Mouse (Mus musculus) hindbrain, embryonic 10.5 days (tissue): ENCODE measurements at regions not wholly inside any gene's neighbourhood (a gene's known extent, or its start where the extent isn't known, plus 50 kb on each side); places are given as distances from the start of the nearest gene placed in this dataset.
"Not testable (repeated sequence)": the region's sequence is repeated elsewhere in the genome, so short reads cannot be mapped to it uniquely, and the experiment has no call there.

Source experiments
- DNase-seq: peaks from one replicate; pipeline ENCODE4 v3.0.0-alpha.2; 2017; ENCODE audit warnings: low spot score
- H3K27ac ChIP-seq: fragments of 300-500 bp; sonication (generic); 2 replicates; pipeline ENCODE4 v1.5.1; 2016; ENCODE audit warnings: mild to moderate bottlenecking, moderate library complexity
- H3K27me3 ChIP-seq: fragments of 300-500 bp; sonication (generic); 2 replicates; pipeline ENCODE4 v1.6.1; 2016; ENCODE audit warnings: mild to moderate bottlenecking; ENCODE audit not compliant: poor library complexity, insufficient read depth, severe bottlenecking
- H3K36me3 ChIP-seq: fragments of 300-500 bp; sonication (generic); 2 replicates; pipeline ENCODE4 v1.6.1; 2016; ENCODE audit warnings: mild to moderate bottlenecking, moderate library complexity
- H3K4me1 ChIP-seq: fragments of 300-500 bp; sonication (generic); replicated peaks from 2 replicates; pipeline ENCODE4 v1.6.1; 2016; ENCODE audit warnings: mild to moderate bottlenecking
- H3K4me3 ChIP-seq: fragments of 300-500 bp; sonication (generic); 2 replicates; pipeline ENCODE4 v1.5.1; 2016; ENCODE audit warnings: mild to moderate bottlenecking, moderate library complexity
- H3K9me3 ChIP-seq: fragments of 300-500 bp; sonication (generic); 2 replicates; pipeline ENCODE4 v1.6.1; 2016; ENCODE audit warnings: mild to moderate bottlenecking, moderate library complexity
- WGBS: fragments of 180-500 bp; shearing (Covaris S2); methylation state at CpG from one replicate; pipeline ENCODE4 v1.1.7; 2016; 5-methylcytosine and 5-hydroxymethylcytosine counted together

GRCm38 (mm10) chr4:4465169-4465714 lies 327.9 kb downstream of the Impad1 start:
- no peak for DNase-seq
- no peak overlapping the region for H3K4me3 ChIP-seq
- H3K27me3 ChIP-seq = no peaks in the 10 kb centered on the region
- no peaks in the 10 kb centered on the region for H3K9me3 ChIP-seq
- H3K27ac ChIP-seq = no peak overlapping the region
- H3K36me3 ChIP-seq = no peaks in the 10 kb centered on the region
- WGBS = 51% methylated on average over 4 of the region's 4 CpGs
- no peaks in the 10 kb centered on the region for H3K4me1 ChIP-seq

- H3K9me3 ChIP-seq = no peaks in the 10 kb centered on the region
- H3K4me3 ChIP-seq = no peak overlapping the region
- WGBS = 75% methylated on average over 4 of the region's 4 CpGs
- no peak overlapping the region for H3K27ac ChIP-seq
- no peak for DNase-seq
- no peaks in the 10 kb centered on the region for H3K36me3 ChIP-seq
- no peaks in the 10 kb centered on the region for H3K4me1 ChIP-seq
- no peaks in the 10 kb centered on the region for H3K27me3 ChIP-seq
Observed at GRCm38 (mm10) chr4:4464130-4464700, 328.9 kb downstream of the Impad1 start.

GRCm38 (mm10) chr4:4459258-4459657 lies 333.9 kb downstream of the Impad1 start:
- Histone ChIP-seq H3K27ac (no peak overlapping the region), H3K27me3 (no peaks in the 10 kb centered on the region), H3K4me1 (no peaks in the 10 kb centered on the region), H3K36me3 (no peaks in the 10 kb centered on the region), H3K4me3 (no peak overlapping the region), H3K9me3 (no peaks in the 10 kb centered on the region)
- WGBS = 91% methylated on average over 9 of the region's 9 CpGs
- no peak for DNase-seq

- Histone ChIP-seq H3K4me3 (no peak overlapping the region), H3K36me3 (no peaks in the 10 kb centered on the region), H3K9me3 (no peaks in the 10 kb centered on the region), H3K27ac (no peak overlapping the region), H3K4me1 (no peaks in the 10 kb centered on the region), H3K27me3 (no peaks in the 10 kb centered on the region)
- no peak for DNase-seq
- WGBS = 91% methylated on average over 1 of the region's 1 CpGs
Observed at GRCm38 (mm10) chr4:4450104-4450503, 343.1 kb downstream of the Impad1 start.

- 89% methylated on average over 2 of the region's 2 CpGs for WGBS
Observed at GRCm38 (mm10) chr4:4442650-4443049, 350.5 kb downstream of the Impad1 start.

GRCm38 (mm10) chr4:4437559-4437958 lies 355.6 kb downstream of the Impad1 start:
- no peaks in the 10 kb centered on the region for H3K36me3 ChIP-seq
- DNase-seq = no peak
- H3K9me3 ChIP-seq = no peaks in the 10 kb centered on the region
- H3K4me1 ChIP-seq = no peaks in the 10 kb centered on the region
- no peak overlapping the region for H3K4me3 ChIP-seq
- 81% methylated on average over 1 of the region's 1 CpGs for WGBS
- no peaks in the 10 kb centered on the region for H3K27me3 ChIP-seq
- no peak overlapping the region for H3K27ac ChIP-seq

More at GRCm38 (mm10) chr4:4442650-4443049, 350.5 kb downstream of the Impad1 start:
- H3K36me3 ChIP-seq = no peaks in the 10 kb centered on the region
- H3K27ac ChIP-seq = no peak overlapping the region
- H3K9me3 ChIP-seq = no peaks in the 10 kb centered on the region
- H3K4me1 ChIP-seq = no peaks in the 10 kb centered on the region
- H3K27me3 ChIP-seq = no peaks in the 10 kb centered on the region
- no peak overlapping the region for H3K4me3 ChIP-seq
- DNase-seq = no peak

- 39% methylated on average over 7 of the region's 7 CpGs for WGBS
- not testable (repeated sequence) for H3K4me3 ChIP-seq, H3K36me3 ChIP-seq, DNase-seq, H3K27ac ChIP-seq, H3K4me1 ChIP-seq, H3K27me3 ChIP-seq, H3K9me3 ChIP-seq
Observed at GRCm38 (mm10) chr4:4424526-4424925, 347.2 kb upstream of the Sdr16c6 start.

GRCm38 (mm10) chr4:4403812-4404211 lies 326.5 kb upstream of the Sdr16c6 start:
- no peak overlapping the region for H3K27ac ChIP-seq
- H3K4me1 ChIP-seq = no peaks in the 10 kb centered on the region
- WGBS = 80% methylated on average over 2 of the region's 2 CpGs
- H3K4me3 ChIP-seq = no peak overlapping the region
- DNase-seq = no peak
- no peaks in the 10 kb centered on the region for H3K9me3 ChIP-seq
- no peaks in the 10 kb centered on the region for H3K36me3 ChIP-seq
- H3K27me3 ChIP-seq = no peaks in the 10 kb centered on the region

- Histone ChIP-seq H3K4me1 (no peaks in the 10 kb centered on the region), H3K9me3 (no peaks in the 10 kb centered on the region), H3K27me3 (no peaks in the 10 kb centered on the region), H3K4me3 (no peak overlapping the region), H3K36me3 (no peaks in the 10 kb centered on the region), H3K27ac (no peak overlapping the region)
- 87% methylated on average over 4 of the region's 4 CpGs for WGBS
- no peak for DNase-seq
Observed at GRCm38 (mm10) chr4:4397410-4397809, 320.1 kb upstream of the Sdr16c6 start.

GRCm38 (mm10) chr4:4380024-4380590 lies 302.8 kb upstream of the Sdr16c6 start:
- H3K9me3 ChIP-seq = no peaks in the 10 kb centered on the region
- no peaks in the 10 kb centered on the region for H3K36me3 ChIP-seq
- 88% methylated on average over 3 of the region's 3 CpGs for WGBS
- H3K4me1 ChIP-seq = no peaks in the 10 kb centered on the region
- no peaks in the 10 kb centered on the region for H3K27me3 ChIP-seq
- no peak overlapping the region for H3K4me3 ChIP-seq
- no peak for DNase-seq
- no peak overlapping the region for H3K27ac ChIP-seq

- Histone ChIP-seq H3K9me3 (no peaks in the 10 kb centered on the region), H3K36me3 (no peaks in the 10 kb centered on the region), H3K27ac (no peak overlapping the region), H3K27me3 (no peaks in the 10 kb centered on the region), H3K4me1 (no peaks in the 10 kb centered on the region), H3K4me3 (no peak overlapping the region)
- WGBS = 74% methylated on average over 2 of the region's 2 CpGs
- DNase-seq = no peak
Observed at GRCm38 (mm10) chr4:4335216-4335615, 257.9 kb upstream of the Sdr16c6 start.

- H3K4me1 ChIP-seq = no peaks in the 10 kb centered on the region
- 87% methylated on average over 4 of the region's 4 CpGs for WGBS
- no peaks in the 10 kb centered on the region for H3K27me3 ChIP-seq
- no peak overlapping the region for H3K27ac ChIP-seq
- DNase-seq = no peak
- H3K9me3 ChIP-seq = no peaks in the 10 kb centered on the region
- H3K4me3 ChIP-seq = no peak overlapping the region
- H3K36me3 ChIP-seq = no peaks in the 10 kb centered on the region
Observed at GRCm38 (mm10) chr4:4333472-4334123, 256.3 kb upstream of the Sdr16c6 start.

GRCm38 (mm10) chr4:4331105-4331504 lies 253.8 kb upstream of the Sdr16c6 start:
- H3K4me1 ChIP-seq = no peaks in the 10 kb centered on the region
- no peaks in the 10 kb centered on the region for H3K9me3 ChIP-seq
- no peak overlapping the region for H3K4me3 ChIP-seq
- DNase-seq = no peak
- no peak overlapping the region for H3K27ac ChIP-seq
- H3K27me3 ChIP-seq = no peaks in the 10 kb centered on the region
- H3K36me3 ChIP-seq = no peaks in the 10 kb centered on the region
- 91% methylated on average over 1 of the region's 1 CpGs for WGBS
